Mouse (Mus musculus) megakaryocyte, embryonic 14.5 days (primary cell): ENCODE results near the gene Ndufaf7. TPM values are rescaled to one million over a fixed set of nuclear protein-coding genes. Genes with fewer than 3 reads are reported as not detected.

Source experiments
- H3K27me3 ChIP-seq: replicated peaks from 2 replicates; pipeline ENCODE3; 2012; ENCODE audit warnings: inconsistent platforms
- H3K36me3 ChIP-seq: replicated peaks from 2 replicates; pipeline ENCODE3; 2012; ENCODE audit warnings: low read length, inconsistent platforms, mixed read lengths
- H3K4me1 ChIP-seq: 2 replicates; pipeline ENCODE4 v1.6.1; 2012; ENCODE audit warnings: inconsistent platforms
- H3K4me3 ChIP-seq: replicated peaks from 2 replicates; pipeline ENCODE3; 2012; ENCODE audit warnings: moderate library complexity, mild to moderate bottlenecking, inconsistent platforms
- H3K9me3 ChIP-seq: 2 replicates; pipeline ENCODE4 v1.6.1; 2012; ENCODE audit warnings: inconsistent platforms
- FLI1 ChIP-seq: IDR thresholded peaks from 2 replicates; pipeline ENCODE4 v1.6.1; 2012; ENCODE audit warnings: low read length, inconsistent platforms, mixed read lengths
- GATA1 ChIP-seq: IDR thresholded peaks from 3 replicates; pipeline ENCODE4 v1.6.1; 2012; ENCODE audit warnings: mixed read lengths, low read length, inconsistent platforms, borderline replicate concordance
- polyA plus RNA-seq: library from polyadenylated mRNA; stranded (reverse); fragments of >175 nt; gene quantifications from 2 replicates; pipeline ENCODE4 v1.2.3, GENCODE M21; 2012; ENCODE audit warnings: low replicate concordance; ENCODE audit not compliant: insufficient read depth

Ndufaf7 gene
- polyA plus RNA-seq, 1 experiment = 2.2 TPM

- H3K27me3 ChIP-seq = no peaks in the 10 kb centered on the region
- 0 out of 2 replicates have a peak, but pooled peaks cover 3% of the 10 kb centered on the region for H3K4me1 ChIP-seq
- peaks cover 68% of the 10 kb centered on the region for H3K36me3 ChIP-seq
- TF ChIP-seq FLI1 (no peak), GATA1 (no peak)
- H3K9me3 ChIP-seq = no peaks in the 10 kb centered on the region
- H3K4me3 ChIP-seq = no peak overlapping the region
Measured at GRCm38 (mm10) chr17:78953240-78953639, 16.3 kb downstream of the Ndufaf7 start.

- Histone ChIP-seq H3K36me3 (peaks cover 40% of the 10 kb centered on the region), H3K27me3 (no peaks in the 10 kb centered on the region), H3K4me1 (no peaks in the 10 kb centered on the region), H3K4me3 (no peak overlapping the region), H3K9me3 (no peaks in the 10 kb centered on the region)
- TF ChIP-seq GATA1 (no peak), FLI1 (no peak)
Measured at GRCm38 (mm10) chr17:78959473-78959872, 22.5 kb downstream of the Ndufaf7 start.

GRCm38 (mm10) chr17:78964387-78964786 lies 27.5 kb downstream of the Ndufaf7 start:
- Histone ChIP-seq H3K9me3 (no peaks in the 10 kb centered on the region), H3K27me3 (no peaks in the 10 kb centered on the region), H3K36me3 (peaks cover 17% of the 10 kb centered on the region), H3K4me3 (no peak overlapping the region), H3K4me1 (no peaks in the 10 kb centered on the region)
- no peak for TF ChIP-seq GATA1
- no peak for TF ChIP-seq FLI1

GRCm38 (mm10) chr17:78966092-78966883 lies 29.4 kb downstream of the Ndufaf7 start:
- Histone ChIP-seq H3K36me3 (peaks cover 14% of the 10 kb centered on the region), H3K9me3 (no peaks in the 10 kb centered on the region), H3K27me3 (no peaks in the 10 kb centered on the region), H3K4me1 (no peaks in the 10 kb centered on the region), H3K4me3 (no peak overlapping the region)
- TF ChIP-seq GATA1 (no peak), FLI1 (no peak)

GRCm38 (mm10) chr17:78968500-78968899 lies 31.6 kb downstream of the Ndufaf7 start:
- Histone ChIP-seq H3K36me3 (peaks cover 17% of the 10 kb centered on the region), H3K9me3 (no peaks in the 10 kb centered on the region), H3K4me3 (no peak overlapping the region), H3K4me1 (no peaks in the 10 kb centered on the region), H3K27me3 (no peaks in the 10 kb centered on the region)
- TF ChIP-seq GATA1 (no peak), FLI1 (no peak)

- H3K4me3 ChIP-seq = no peak overlapping the region
- H3K36me3 ChIP-seq = peaks cover 25% of the 10 kb centered on the region
- H3K4me1 ChIP-seq = peaks cover 6% of the 10 kb centered on the region; the same call in 1 of the 2 replicates
- no peaks in the 10 kb centered on the region for H3K27me3 ChIP-seq
- TF ChIP-seq FLI1 (no peak), GATA1 (no peak)
- H3K9me3 ChIP-seq = no peaks in the 10 kb centered on the region
Measured at GRCm38 (mm10) chr17:78983166-78983565, 46.2 kb downstream of the Ndufaf7 start.

GRCm38 (mm10) chr17:78983736-78984135 lies 46.8 kb downstream of the Ndufaf7 start:
- Histone ChIP-seq H3K4me1 (peaks cover 6% of the 10 kb centered on the region; the same call in 1 of the 2 replicates), H3K36me3 (peaks cover 25% of the 10 kb centered on the region), H3K4me3 (no peak overlapping the region), H3K27me3 (no peaks in the 10 kb centered on the region), H3K9me3 (no peaks in the 10 kb centered on the region)
- no peak for TF ChIP-seq GATA1

GRCm38 (mm10) chr17:78989015-78989414 lies 52.1 kb downstream of the Ndufaf7 start:
- Histone ChIP-seq H3K9me3 (no peaks in the 10 kb centered on the region), H3K36me3 (peaks cover 3% of the 10 kb centered on the region), H3K4me3 (no peak overlapping the region), H3K4me1 (peaks cover 12% of the 10 kb centered on the region), H3K27me3 (peaks cover 3% of the 10 kb centered on the region)
- no peak for TF ChIP-seq FLI1
- TF ChIP-seq GATA1 = no peak

- no peaks in the 10 kb centered on the region for H3K36me3 ChIP-seq
- H3K4me1 ChIP-seq = peaks cover 7% of the 10 kb centered on the region
- TF ChIP-seq FLI1 (no peak), GATA1 (no peak)
- H3K9me3 ChIP-seq = no peaks in the 10 kb centered on the region
- no peak overlapping the region for H3K4me3 ChIP-seq
- peaks cover 3% of the 10 kb centered on the region for H3K27me3 ChIP-seq
Measured at GRCm38 (mm10) chr17:78991549-78991948, 54.6 kb downstream of the Ndufaf7 start.

- TF ChIP-seq FLI1 (no peak), GATA1 (no peak)
- Histone ChIP-seq H3K4me1 (peaks cover 7% of the 10 kb centered on the region), H3K4me3 (no peak overlapping the region), H3K27me3 (peaks cover 3% of the 10 kb centered on the region), H3K9me3 (no peaks in the 10 kb centered on the region), H3K36me3 (no peaks in the 10 kb centered on the region)
Measured at GRCm38 (mm10) chr17:78992303-78993027, 55.5 kb downstream of the Ndufaf7 start.
